Mouse (Mus musculus): ENCODE measurements at regions not wholly inside any gene's neighbourhood (a gene's known extent, or its start where the extent isn't known, plus 50 kb on each side); places are given as distances from the start of the nearest gene placed in this dataset.

DNA sequence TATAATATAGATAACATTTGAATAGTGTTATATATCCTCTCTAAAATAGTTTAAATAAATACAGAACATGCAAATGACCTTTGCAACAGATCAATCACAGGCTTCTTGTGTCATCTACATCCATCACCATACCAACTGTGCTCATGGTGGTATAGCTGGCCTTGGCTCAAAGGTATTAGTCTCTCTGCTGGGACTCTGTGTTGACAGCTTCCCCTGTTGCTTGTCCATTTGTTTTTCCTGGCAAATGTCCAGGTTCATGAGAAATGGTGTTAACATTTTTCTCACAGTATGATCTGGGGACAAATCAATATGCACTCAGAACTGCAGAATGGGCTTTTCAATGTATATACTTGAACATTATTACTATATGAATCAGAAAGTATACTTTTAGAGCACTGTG, 448.0 kb downstream of the Gm597 start:
- no peak for TF ChIP-seq CTCF (conservative IDR thresholded peaks at IDR 0.05; ENCODE audit: insufficient read depth, insufficient read length, low read depth, low read length)
- TF ChIP-seq POLR2A (IDR thresholded peaks at IDR 0.05; ENCODE audit: low read depth, low read length): no peak

All from kidney, adult 2 months (tissue).